9 mouse cellular contexts compared by ENCODE assay signal in genomic region chr11:55164723-55165122, GRCm38 (mm10). TPM values are rescaled to one million over a fixed set of nuclear protein-coding genes. Genes with fewer than 3 reads are reported as not detected.
DNase-seq lines count a peak whose midpoint lies in the region.
"Had no signal": no experiment of that assay in that cellular context is flagged by ENCODE, and none has a peak within 500 bp of the region (broad histone marks: within the 10 kb centered on the region; RNA-seq: fewer than 3 reads in every experiment).

No protein-coding gene starts in this region.

- DNase-seq in gastrocnemius, adult 18-20 months (ENCODE audit: low spot score): peak; percentile 15
- no peak for DNase-seq in gastrocnemius, adult 8-10 months (ENCODE audit: low spot score in 2 of 2)
- peak; percentile 19 for DNase-seq in 3134 (ENCODE audit: extremely low read depth, insufficient read length, low spot score)
- DNase-seq in T-cell, adult 2 months (ENCODE audit: low spot score): peak; percentile 63
- peak; percentile 27 for DNase-seq in embryo, embryonic 11 days
- peak; percentile 52 to 67 for DNase-seq in left cerebral cortex, postnatal 14 days (ENCODE audit: low spot score in 2 of 2)
- DNase-seq in retina, embryonic 14.5 days (ENCODE audit: low spot score): peak; percentile 47
- DNase-seq in urinary bladder, postnatal 36 days (ENCODE audit: low spot score in 2 of 2): no peak

- intact Hi-C loops in left cerebral cortex, postnatal 14 days (cut with DNase I): loop anchor here (5.0 kb wide), 1 partner anchor 223 kb away; no protein-coding TSS in a partner anchor

RNA-seq across cellular contexts. Expression of gene Slc36a3, which starts 13.2 kb away (rescaled TPM):
- total RNA-seq in gastrocnemius, adult 18-20 months (2021): not detected
- not detected for total RNA-seq in gastrocnemius, adult 8-10 months (2022)
- total RNA-seq in left cerebral cortex, postnatal 14 days (2021): not detected
- total RNA-seq: left cerebral cortex, postnatal 10 days had no signal

RNA-seq across cellular contexts. Expression of gene Slc36a2, which starts 20.2 kb away (rescaled TPM):
- total RNA-seq in gastrocnemius, adult 18-20 months (2021): 1 to 10 TPM in 1 of 2 experiments, under 1 TPM in 1; 0.66 to 1.4 TPM
- total RNA-seq in gastrocnemius, adult 8-10 months (2022): 1 to 10 TPM in 2 of 4 experiments, under 1 TPM in 2; 0.36 to 1.2 (median 0.80) TPM
- total RNA-seq in left cerebral cortex, postnatal 14 days (2021): under 1 TPM; 0.26 to 0.42 TPM

RNA-seq across cellular contexts. Expression of gene Slc36a1, which starts 39.4 kb away (rescaled TPM):
- 1 to 10 TPM; 5.3 to 6.4 TPM for total RNA-seq in gastrocnemius, adult 18-20 months (2021)
- 1 to 10 TPM; 5.4 to 9.4 (median 5.9) TPM for total RNA-seq in gastrocnemius, adult 8-10 months (2022)
- 10 to 100 TPM; 71.8 to 77.3 TPM for total RNA-seq in left cerebral cortex, postnatal 14 days (2021)

Comparison
In these comparisons a context has a peak if more than half of its experiments do, and no peak if none do; other contexts are left out.
1. DNase-seq: peak in gastrocnemius, adult 18-20 months (single experiment), 3134 (single experiment), T-cell, adult 2 months (single experiment), embryo, embryonic 11 days (single experiment), left cerebral cortex, postnatal 14 days (2 of 2) and retina, embryonic 14.5 days (single experiment); none in gastrocnemius, adult 8-10 months (0 of 2) and urinary bladder, postnatal 36 days (0 of 2).
2. RNA of gene Slc36a1, which starts 39.4 kb away (total RNA-seq): 71.8 to 77.3 TPM in left cerebral cortex, postnatal 14 days; 5.3 to 6.4 TPM in gastrocnemius, adult 18-20 months and 5.4 to 9.4 TPM in gastrocnemius, adult 8-10 months; every median in the first group is over 4 times any median in the second.